Mouse (Mus musculus): ENCODE data around the gene Srd5a1. TPM values are rescaled to one million over a fixed set of nuclear protein-coding genes. Genes with fewer than 3 reads are reported as not detected.

Srd5a1 gene
- polyA plus RNA-seq, 1 experiment from 2014 or later: 24.9 TPM

GRCm38 (mm10) chr13:69545019-69545418 is 66.2 kb downstream of the Srd5a1 start:
- Histone ChIP-seq H3K27ac (ENCODE audit: low read depth, low read length) (no peak overlapping the region), H3K4me1 (ENCODE audit: control insufficient read depth, insufficient read depth, low read length) (peaks cover 3% of the 10 kb centered on the region; the same call in 1 of the 2 replicates), H3K9me3 (ENCODE audit: control insufficient read depth, low read length) (no peaks in the 10 kb centered on the region), H3K36me3 (ENCODE audit: control insufficient read depth, insufficient read depth, low read length) (no peaks in the 10 kb centered on the region), H3K4me3 (ENCODE audit: low read depth, low read length) (no peak overlapping the region), H3K9ac (ENCODE audit: low read length) (no peak overlapping the region), H3K27me3 (ENCODE audit: control insufficient read depth, insufficient read depth, low read length) (peaks cover 3% of the 10 kb centered on the region; the same call in 1 of the 2 replicates), H3K4me2 (no peak overlapping the region)
- WGBS: 23% methylated on average over 3 of the region's 3 CpGs
- DNase-seq (ENCODE audit: low spot score, missing footprints) (peak; percentile 98), ATAC-seq (ENCODE audit: low FRiP score) (peak; percentile 74)

- DNase-seq (ENCODE audit: low spot score, missing footprints) (peak; percentile 83), ATAC-seq (ENCODE audit: low FRiP score) (no peak; the same call in 1 of the 2 replicates)
- Histone ChIP-seq H3K9me3 (ENCODE audit: control insufficient read depth, low read length) (no peaks in the 10 kb centered on the region), H3K27me3 (ENCODE audit: control insufficient read depth, insufficient read depth, low read length) (peaks cover 3% of the 10 kb centered on the region; the same call in 1 of the 2 replicates), H3K4me3 (ENCODE audit: low read depth, low read length) (no peak overlapping the region), H3K36me3 (ENCODE audit: control insufficient read depth, insufficient read depth, low read length) (no peaks in the 10 kb centered on the region), H3K4me1 (ENCODE audit: control insufficient read depth, insufficient read depth, low read length) (peaks cover 8% of the 10 kb centered on the region), H3K9ac (ENCODE audit: low read length) (no peak overlapping the region), H3K27ac (ENCODE audit: low read depth, low read length) (no peak overlapping the region), H3K4me2 (0 out of 2 replicates have a peak overlapping the region, but pooled peaks have one; percentile 10)
- 48% methylated on average over 12 of the region's 12 CpGs for WGBS
Measured at GRCm38 (mm10) chr13:69543595-69543994, 67.6 kb downstream of the Srd5a1 start.

- Histone ChIP-seq H3K4me2 (no peak overlapping the region), H3K36me3 (ENCODE audit: control insufficient read depth, insufficient read depth, low read length) (no peaks in the 10 kb centered on the region), H3K9ac (ENCODE audit: low read length) (no peak overlapping the region), H3K27ac (ENCODE audit: low read depth, low read length) (no peak overlapping the region), H3K4me3 (ENCODE audit: low read depth, low read length) (no peak overlapping the region), H3K27me3 (ENCODE audit: control insufficient read depth, insufficient read depth, low read length) (peaks cover 3% of the 10 kb centered on the region; the same call in 1 of the 2 replicates), H3K4me1 (ENCODE audit: control insufficient read depth, insufficient read depth, low read length) (peaks cover 13% of the 10 kb centered on the region), H3K9me3 (ENCODE audit: control insufficient read depth, low read length) (no peaks in the 10 kb centered on the region)
- ATAC-seq (ENCODE audit: low FRiP score): no peak
- WGBS: 36% methylated on average over 17 of the region's 17 CpGs
- peak; percentile 79 for DNase-seq (ENCODE audit: low spot score, missing footprints)
Measured at GRCm38 (mm10) chr13:69542571-69543352, 68.5 kb downstream of the Srd5a1 start.

GRCm38 (mm10) chr13:69541776-69542175 is 69.5 kb downstream of the Srd5a1 start:
- Histone ChIP-seq H3K4me1 (ENCODE audit: control insufficient read depth, insufficient read depth, low read length) (peaks cover 13% of the 10 kb centered on the region), H3K9me3 (ENCODE audit: control insufficient read depth, low read length) (no peaks in the 10 kb centered on the region), H3K9ac (ENCODE audit: low read length) (no peak overlapping the region), H3K36me3 (ENCODE audit: control insufficient read depth, insufficient read depth, low read length) (no peaks in the 10 kb centered on the region), H3K4me2 (no peak overlapping the region), H3K4me3 (ENCODE audit: low read depth, low read length) (no peak overlapping the region), H3K27ac (ENCODE audit: low read depth, low read length) (no peak overlapping the region), H3K27me3 (ENCODE audit: control insufficient read depth, insufficient read depth, low read length) (peaks cover 3% of the 10 kb centered on the region; the same call in 1 of the 2 replicates)
- WGBS: 75% methylated on average over 10 of the region's 10 CpGs
- no peak for ATAC-seq (ENCODE audit: low FRiP score)
- no peak for DNase-seq (ENCODE audit: low spot score, missing footprints)

GRCm38 (mm10) chr13:69541209-69541608 is 70.0 kb downstream of the Srd5a1 start:
- no peaks in the 10 kb centered on the region for H3K9me3 ChIP-seq (ENCODE audit: control insufficient read depth, low read length)
- H3K4me1 ChIP-seq (ENCODE audit: control insufficient read depth, insufficient read depth, low read length): peaks cover 13% of the 10 kb centered on the region
- no peaks in the 10 kb centered on the region for H3K36me3 ChIP-seq (ENCODE audit: control insufficient read depth, insufficient read depth, low read length)
- H3K27ac ChIP-seq (ENCODE audit: low read depth, low read length): no peak overlapping the region
- no peak overlapping the region for H3K4me2 ChIP-seq
- no peak overlapping the region for H3K4me3 ChIP-seq (ENCODE audit: low read depth, low read length)
- H3K27me3 ChIP-seq (ENCODE audit: control insufficient read depth, insufficient read depth, low read length): peaks cover 3% of the 10 kb centered on the region; the same call in 1 of the 2 replicates
- ATAC-seq (ENCODE audit: low FRiP score): no peak
- no peak overlapping the region for H3K9ac ChIP-seq (ENCODE audit: low read length)
- DNase-seq (ENCODE audit: low spot score, missing footprints): no peak
- WGBS: 82% methylated on average over 6 of the region's 6 CpGs

- Histone ChIP-seq H3K27ac (ENCODE audit: low read depth, low read length) (no peak overlapping the region), H3K4me1 (ENCODE audit: control insufficient read depth, insufficient read depth, low read length) (peaks cover 15% of the 10 kb centered on the region), H3K36me3 (ENCODE audit: control insufficient read depth, insufficient read depth, low read length) (no peaks in the 10 kb centered on the region), H3K9me3 (ENCODE audit: control insufficient read depth, low read length) (no peaks in the 10 kb centered on the region), H3K4me3 (ENCODE audit: low read depth, low read length) (no peak overlapping the region), H3K27me3 (ENCODE audit: control insufficient read depth, insufficient read depth, low read length) (peaks cover 3% of the 10 kb centered on the region; the same call in 1 of the 2 replicates), H3K9ac (ENCODE audit: low read length) (no peak overlapping the region), H3K4me2 (no peak overlapping the region)
- DNase-seq (ENCODE audit: low spot score, missing footprints) (peak; percentile 88), ATAC-seq (ENCODE audit: low FRiP score) (no peak)
- WGBS: 16% methylated on average over 4 of the region's 4 CpGs
Measured at GRCm38 (mm10) chr13:69538327-69538726, 72.9 kb downstream of the Srd5a1 start.

- Histone ChIP-seq H3K9ac (ENCODE audit: low read length) (no peak overlapping the region), H3K27ac (ENCODE audit: low read depth, low read length) (no peak overlapping the region), H3K4me2 (no peak overlapping the region), H3K36me3 (ENCODE audit: control insufficient read depth, insufficient read depth, low read length) (no peaks in the 10 kb centered on the region), H3K9me3 (ENCODE audit: control insufficient read depth, low read length) (no peaks in the 10 kb centered on the region), H3K4me3 (ENCODE audit: low read depth, low read length) (no peak overlapping the region), H3K4me1 (ENCODE audit: control insufficient read depth, insufficient read depth, low read length) (peaks cover 17% of the 10 kb centered on the region), H3K27me3 (ENCODE audit: control insufficient read depth, insufficient read depth, low read length) (peaks cover under 1% of the 10 kb centered on the region; the same call in 1 of the 2 replicates)
- DNase-seq (ENCODE audit: low spot score, missing footprints) (peak; percentile 68), ATAC-seq (ENCODE audit: low FRiP score) (no peak)
- 78% methylated on average over 7 of the region's 7 CpGs for WGBS
Measured at GRCm38 (mm10) chr13:69537366-69537765, 73.9 kb downstream of the Srd5a1 start.

GRCm38 (mm10) chr13:69536021-69536420 is 75.2 kb downstream of the Srd5a1 start:
- Histone ChIP-seq H3K4me3 (ENCODE audit: low read depth, low read length) (no peak overlapping the region), H3K27me3 (ENCODE audit: control insufficient read depth, insufficient read depth, low read length) (no peaks in the 10 kb centered on the region), H3K36me3 (ENCODE audit: control insufficient read depth, insufficient read depth, low read length) (no peaks in the 10 kb centered on the region), H3K27ac (ENCODE audit: low read depth, low read length) (no peak overlapping the region), H3K4me1 (ENCODE audit: control insufficient read depth, insufficient read depth, low read length) (peaks cover 30% of the 10 kb centered on the region), H3K9ac (ENCODE audit: low read length) (no peak overlapping the region), H3K9me3 (ENCODE audit: control insufficient read depth, low read length) (no peaks in the 10 kb centered on the region), H3K4me2 (peak overlapping the region; percentile 92; the same call in 1 of the 2 replicates)
- ATAC-seq (ENCODE audit: low FRiP score) (no peak), DNase-seq (ENCODE audit: low spot score, missing footprints) (peak; percentile 62)
- 83% methylated on average over 4 of the region's 4 CpGs for WGBS

All from midbrain, embryonic 11.5 days (tissue).